Mouse (Mus musculus): Measurements from ENCODE around the gene Fabp7.

DNA sequence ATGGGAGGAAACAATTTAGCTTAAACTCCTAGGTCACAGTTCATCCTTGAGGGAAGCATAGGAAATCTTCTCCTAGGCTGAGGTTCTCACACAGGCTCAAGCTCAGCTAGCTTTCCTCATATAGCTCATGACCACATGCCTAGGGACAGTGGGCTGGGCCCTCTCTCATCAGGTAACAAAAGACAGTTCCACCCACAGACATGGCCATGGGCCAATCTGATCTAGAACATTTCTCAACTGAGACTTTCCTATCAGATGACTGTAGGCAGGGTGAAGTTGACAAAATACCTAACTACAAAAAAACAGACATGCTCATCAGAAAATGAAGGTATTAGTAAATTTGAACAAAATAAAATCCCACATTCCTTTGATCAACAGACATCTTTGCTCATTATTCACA lies 37.6 kb upstream of the Fabp7 start:
- TF ChIP-seq POLR2A (IDR thresholded peaks at IDR 0.05; ENCODE audit: extremely low read depth, insufficient read depth, low read length) (no peak), CTCF (IDR thresholded peaks at IDR 0.05; ENCODE audit: low read depth, low read length) (no peak)
